Comparison of ENCODE assay signal across 17 mouse cellular contexts in the genomic region with DNA sequence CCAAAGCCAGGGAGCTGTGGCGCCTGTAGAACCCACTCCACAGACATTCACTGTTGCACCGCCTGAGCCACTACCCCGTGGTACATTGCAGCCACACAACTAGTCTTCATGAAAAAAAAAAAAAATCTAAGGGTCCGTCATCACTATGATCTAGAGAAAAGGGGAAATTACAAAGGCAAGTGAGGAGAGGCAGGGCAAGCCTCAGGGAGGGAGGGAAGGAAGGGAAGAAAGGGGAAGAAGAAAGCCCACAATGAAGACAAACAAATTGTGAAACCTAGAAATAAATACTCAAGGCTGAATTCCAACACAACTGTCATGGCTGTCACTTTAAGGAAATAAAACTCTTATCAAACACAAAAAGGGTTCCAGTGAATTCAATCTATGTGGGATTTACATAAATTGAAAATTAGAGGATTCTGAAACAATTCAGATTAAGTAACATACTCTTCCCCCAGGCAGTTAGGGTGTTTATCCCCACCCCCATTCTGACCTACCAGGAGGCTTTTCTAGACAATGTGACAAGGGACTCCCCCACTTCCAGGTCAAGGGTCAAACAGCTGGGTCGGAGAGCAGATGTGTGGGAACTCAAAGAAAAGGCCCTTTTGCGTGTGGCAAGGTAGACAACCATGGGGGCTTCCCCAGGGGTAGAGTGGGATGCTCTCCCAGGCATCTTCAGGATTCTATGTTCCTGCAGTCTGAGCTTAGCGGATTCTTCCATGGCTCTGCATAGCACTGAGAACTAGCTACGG. TPM values are rescaled to one million over a fixed set of nuclear protein-coding genes. Genes with fewer than 3 reads are reported as not detected.
A peak's percentile ranks its signal among the peaks of the same experiment; 100 is the strongest.
DNase-seq lines count a peak whose midpoint lies in the region; ATAC-seq and TF ChIP-seq lines count a peak whose summit lies in the region.
"Had no signal": no experiment of that assay in that cellular context is flagged by ENCODE, and none has a peak within 500 bp of the region (broad histone marks: within the 10 kb centered on the region; RNA-seq: fewer than 3 reads in every experiment).

No protein-coding gene starts in this region.

- no peaks in the 10 kb centered on the region for H3K79me2 ChIP-seq in CH12.LX (replicated peaks; ENCODE audit: control insufficient read depth, extremely low read depth, insufficient read depth, poor library complexity, severe bottlenecking)

- TF ChIP-seq POLR2A in CH12.LX (IDR thresholded peaks at IDR 0.05; ENCODE audit: low read depth, low read length), result no peak

- TF ChIP-seq CTCF in liver, postnatal 0 days (IDR thresholded peaks at IDR 0.05; ENCODE audit: low read depth), result no peak
- no peak for TF ChIP-seq CTCF in CH12.LX (conservative IDR thresholded peaks at IDR 0.05 in 1 of 2, IDR thresholded peaks at IDR 0.05 in 1 of 2; ENCODE audit: low read depth in 2 of 2, low read length in 2 of 2)

- no peak overlapping the region for H3K4me3 ChIP-seq in liver, postnatal 0 days (ENCODE audit: low read depth, low read length)
- no peak overlapping the region for H3K4me3 ChIP-seq in liver, embryonic 11.5 days (ENCODE audit: low read depth, low read length)
- no peak overlapping the region for H3K4me3 ChIP-seq in CH12.LX (replicated peaks in 1 of 3; ENCODE audit: low read depth in 2 of 3, low read length in 2 of 3, poor library complexity in 1 of 3)
- H3K4me3 ChIP-seq: embryonic facial prominence, embryonic 13.5 days had no signal

- peak; percentile 40; the same call in 1 of the 2 replicates for ATAC-seq in liver, postnatal 0 days
- ATAC-seq in liver, embryonic 11.5 days (replicated peaks; ENCODE audit: low FRiP score), result no peak
- peak; percentile 83 for ATAC-seq in common myeloid progenitor, adult 5-6 weeks (replicated peaks; ENCODE audit: low read depth, poor library complexity, severe bottlenecking)
- ATAC-seq in neutrophil, adult 5-6 weeks (ENCODE audit: extremely low read depth, insufficient number of reproducible peaks, low FRiP score, poor library complexity, severe bottlenecking), result peak; percentile 31; the same call in 1 of the 2 replicates
- no peak for ATAC-seq in frontal cortex, adult (ENCODE audit: low TSS enrichment)
- ATAC-seq: hindbrain, postnatal 0 days had no signal

- dilution Hi-C loops in CH12.LX (cut with MboI; ENCODE audit: extremely low pct_ligation_motif_present, extremely low pct_unique_long_range_greater_than_20kb, low sequenced_read_pairs), result no loop called here

- no peak overlapping the region for H3K9ac ChIP-seq in liver, postnatal 0 days (replicated peaks)
- no peak overlapping the region for H3K9ac ChIP-seq in liver, embryonic 11.5 days (ENCODE audit: low read depth, low read length)
- no peak overlapping the region for H3K9ac ChIP-seq in CH12.LX (ENCODE audit: insufficient read depth, low read depth)
- H3K9ac ChIP-seq: embryonic facial prominence, embryonic 13.5 days had no signal

- H3K27me3 ChIP-seq in liver, postnatal 0 days (ENCODE audit: insufficient read depth, low read length), result no peaks in the 10 kb centered on the region
- no peaks in the 10 kb centered on the region for H3K27me3 ChIP-seq in liver, embryonic 11.5 days (replicated peaks; ENCODE audit: control insufficient read depth, insufficient read depth, low read length)
- H3K27me3 ChIP-seq in CH12.LX (replicated peaks), result no peaks in the 10 kb centered on the region
- H3K27me3 ChIP-seq: embryonic facial prominence, embryonic 13.5 days had no signal

- 0 out of 2 replicates have a peak overlapping the region, but pooled peaks have one; percentile 3 for H3K27ac ChIP-seq in liver, postnatal 0 days (ENCODE audit: low read depth)
- H3K27ac ChIP-seq in liver, embryonic 11.5 days (ENCODE audit: low read depth, low read length), result no peak overlapping the region
- no peak overlapping the region for H3K27ac ChIP-seq in CH12.LX (ENCODE audit: insufficient read depth, low read depth)
- H3K27ac ChIP-seq: embryonic facial prominence, embryonic 13.5 days; hindbrain, postnatal 0 days had no signal

- H3K4me1 ChIP-seq in liver, postnatal 0 days (ENCODE audit: insufficient read depth), result peaks cover 29% of the 10 kb centered on the region
- peaks cover 30% of the 10 kb centered on the region for H3K4me1 ChIP-seq in liver, embryonic 11.5 days (replicated peaks; ENCODE audit: control insufficient read depth, insufficient read depth, low read length)
- H3K4me1 ChIP-seq in CH12.LX (ENCODE audit: control insufficient read depth in 1 of 2, insufficient read depth in 2 of 2), result peaks cover 18 to 41% of the 10 kb centered on the region in 2 experiments

- no peaks in the 10 kb centered on the region for H3K9me3 ChIP-seq in liver, postnatal 0 days (ENCODE audit: low read length)
- no peaks in the 10 kb centered on the region for H3K9me3 ChIP-seq in liver, embryonic 11.5 days (ENCODE audit: control insufficient read depth, low read length)
- no peaks in the 10 kb centered on the region for H3K9me3 ChIP-seq in CH12.LX (replicated peaks; ENCODE audit: low read length)
- H3K9me3 ChIP-seq: embryonic facial prominence, embryonic 13.5 days; G1E had no signal

- DNase-seq in liver, postnatal 0 days, result no peak
- DNase-seq in liver, embryonic 11.5 days (ENCODE audit: low spot score), result no peak
- DNase-seq in CH12.LX (ENCODE audit: extremely low read depth), result peak; percentile 36
- DNase-seq in adrenal gland, adult 18-20 months (ENCODE audit: low spot score in 2 of 2), result no peak
- DNase-seq: adrenal gland, adult 2 months; cerebellum, adult 2 months; gastrocnemius, postnatal 25 days; heart, postnatal 14 days; kidney, adult 11 months had no signal

- H3K4me2 ChIP-seq in liver, postnatal 0 days (ENCODE audit: low read depth, low read length), result no peak overlapping the region
- no peak overlapping the region for H3K4me2 ChIP-seq in liver, embryonic 11.5 days
- no peak overlapping the region for H3K4me2 ChIP-seq in CH12.LX (ENCODE audit: insufficient read depth, low read depth, poor library complexity, severe bottlenecking)
- H3K4me2 ChIP-seq: embryonic facial prominence, embryonic 13.5 days; heart, embryonic 11.5 days; midbrain, embryonic 11.5 days had no signal

- no peak for TF ChIP-seq EP300 in liver, postnatal 0 days (IDR thresholded peaks at IDR 0.05; ENCODE audit: low read depth)
- no peak for TF ChIP-seq EP300 in CH12.LX (IDR thresholded peaks at IDR 0.05; ENCODE audit: low read length)

- in situ Hi-C loops in CH12.LX (cut with MboI; ENCODE audit: low pct_ligation_motif_present, low pct_unique_long_range_greater_than_20kb, low sequenced_read_pairs), result no loop called here

- WGBS in liver, postnatal 0 days (ENCODE audit: insufficient replicate concordance), result 46% methylated on average over 8 of the region's 8 CpGs
- WGBS in liver, embryonic 11.5 days, result 63% methylated on average over 8 of the region's 8 CpGs

- H3K36me3 ChIP-seq in liver, postnatal 0 days (replicated peaks; ENCODE audit: insufficient read depth, low read length), result no peaks in the 10 kb centered on the region; the same call in 1 of the 2 replicates
- H3K36me3 ChIP-seq in liver, embryonic 11.5 days (ENCODE audit: control insufficient read depth, insufficient read depth, low read length), result no peaks in the 10 kb centered on the region; the same call in 1 of the 2 replicates
- H3K36me3 ChIP-seq in CH12.LX (replicated peaks in 1 of 2; ENCODE audit: control insufficient read depth in 1 of 2, insufficient read depth in 1 of 2, low read length in 1 of 2), result no peaks in the 10 kb centered on the region
- H3K36me3 ChIP-seq: embryonic facial prominence, embryonic 13.5 days had no signal

- TF ChIP-seq RAD21 in CH12.LX (IDR thresholded peaks at IDR 0.05; ENCODE audit: low read depth, low read length), result no peak

TF ChIP-seq in CH12.LX, 34 proteins besides CTCF, POLR2A, EP300 and RAD21 (continues in another document):
- TF ChIP-seq ZNF384 (IDR thresholded peaks at IDR 0.05; ENCODE audit: low read depth, low read length), result peak; percentile 41; the same call in 1 of the 2 replicates
- peak; percentile 34 for TF ChIP-seq HCFC1 (IDR thresholded peaks at IDR 0.05; ENCODE audit: low read depth, low read length)
- no peak for TF ChIP-seq NRF1 (IDR thresholded peaks at IDR 0.05; ENCODE audit: low read depth, low read length)
- 0 out of 2 replicates have a peak, but pooled peaks have one; percentile 33 for TF ChIP-seq RCOR1 (conservative IDR thresholded peaks at IDR 0.05; ENCODE audit: low read depth, low read length)
- TF ChIP-seq MAX (IDR thresholded peaks at IDR 0.05; ENCODE audit: low read length), result no peak
- peak; percentile 64; the same call in 1 of the 2 replicates for TF ChIP-seq SIN3A (IDR thresholded peaks at IDR 0.05; ENCODE audit: low read length)
- TF ChIP-seq MAFK (IDR thresholded peaks at IDR 0.05; ENCODE audit: insufficient replicate concordance, low read length), result no peak
- no peak for TF ChIP-seq USF2 (conservative IDR thresholded peaks at IDR 0.05; ENCODE audit: low read depth, low read length)
- TF ChIP-seq IRF4 (IDR thresholded peaks at IDR 0.05; ENCODE audit: low read depth, low read length), result peak; percentile 35; the same call in 1 of the 2 replicates
- TF ChIP-seq CHD1 (IDR thresholded peaks at IDR 0.05; ENCODE audit: low read depth, low read length), result no peak
- TF ChIP-seq GABPA (IDR thresholded peaks at IDR 0.05; ENCODE audit: insufficient replicate concordance, low read depth, low read length), result no peak
- peak; percentile 54; the same call in 1 of the 2 replicates for TF ChIP-seq MEF2A (IDR thresholded peaks at IDR 0.05; ENCODE audit: borderline replicate concordance, low read depth, low read length)
- no peak for TF ChIP-seq JUND (conservative IDR thresholded peaks at IDR 0.05; ENCODE audit: low read depth, low read length)
- TF ChIP-seq NELFE (IDR thresholded peaks at IDR 0.05; ENCODE audit: low read depth, low read length), result no peak
- TF ChIP-seq E2F4 (IDR thresholded peaks at IDR 0.05; ENCODE audit: insufficient replicate concordance, low read depth, low read length), result no peak
- no peak for TF ChIP-seq TBP (conservative IDR thresholded peaks at IDR 0.05; ENCODE audit: low read depth, low read length)
- TF ChIP-seq MAZ (IDR thresholded peaks at IDR 0.05; ENCODE audit: low read depth, low read length), result 0 out of 2 replicates have a peak, but pooled peaks have one; percentile 56
- TF ChIP-seq PAX5 (IDR thresholded peaks at IDR 0.05; ENCODE audit: low read length), result no peak
- no peak for TF ChIP-seq USF1 (IDR thresholded peaks at IDR 0.05; ENCODE audit: low read depth, low read length)
- 0 out of 2 replicates have a peak, but pooled peaks have one; percentile 12 for TF ChIP-seq ELF1 (IDR thresholded peaks at IDR 0.05; ENCODE audit: low read depth, low read length)

RNA-seq across cellular contexts. Expression of a gene that starts 32.4 kb away (rescaled TPM):
- 18.4 and 18.9 TPM in 2 replicates for polyA plus RNA-seq in liver, postnatal 0 days (2015; fragmentation: Nextera tagmentation; extraction: Ambion mirVana)
- 62.1 and 67.8 TPM in 2 replicates for polyA plus RNA-seq in liver, embryonic 11.5 days (2014; fragmentation: Nextera tagmentation; extraction: Ambion mirVana)
- total RNA-seq in CH12.LX (2012; rRNA removed) (75.1 and 105 TPM in 2 replicates), CH12.LX (2014; rRNA removed) (59.5 and 66.5 TPM in 2 replicates)
- 75.6 and 87.4 TPM in 2 replicates for polyA plus RNA-seq in CH12.LX (2012; ENCODE audit: insufficient read length, low read depth)
- 57.8 and 77.4 TPM in 2 replicates for total RNA-seq in common myeloid progenitor, adult 5-6 weeks (2017)
- total RNA-seq in neutrophil, adult 5-6 weeks (2017), result 437 and 448 TPM in 2 replicates
- total RNA-seq in adrenal gland, adult 18-20 months (2021), result 10 to 100 TPM; 35.8 to 46.8 TPM

Comparison
In these comparisons a context has a peak if more than half of its experiments do, and no peak if none do; other contexts are left out.
1. ATAC-seq: peak in liver, postnatal 0 days (single experiment), common myeloid progenitor, adult 5-6 weeks (single experiment) and neutrophil, adult 5-6 weeks (single experiment); none in liver, embryonic 11.5 days (single experiment) and frontal cortex, adult (single experiment).